Mouse (Mus musculus): ENCODE data around the gene Atp6v0d1. TPM values are rescaled to one million over a fixed set of nuclear protein-coding genes. Genes with fewer than 3 reads are reported as not detected.

The Atp6v0d1 gene
- polyA plus RNA-seq, 1 experiment from 2014 or later: 64.5 TPM

DNA sequence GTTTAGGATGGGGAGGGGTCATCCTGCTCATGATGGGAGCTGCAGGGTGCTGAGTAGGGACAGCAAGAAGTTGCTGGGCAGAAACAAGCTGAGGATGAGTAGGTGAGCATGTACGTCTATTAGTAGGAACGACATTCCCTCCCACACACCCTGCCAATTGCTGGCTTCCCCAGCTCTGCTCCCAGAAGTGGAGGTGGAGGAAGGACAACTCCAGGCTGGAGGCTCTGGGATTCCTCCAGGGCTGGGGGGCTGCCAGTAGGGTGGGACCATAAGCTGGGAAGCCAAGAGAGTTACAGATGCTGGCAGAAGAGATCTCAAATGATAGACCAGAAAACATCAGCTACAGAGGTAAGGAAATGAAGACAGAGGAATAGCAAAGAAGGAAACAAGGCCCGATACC, 29.3 kb downstream of the Atp6v0d1 start:
- H3K4me3 ChIP-seq (ENCODE audit: control insufficient read depth in 1 of 2, insufficient read depth in 1 of 2, low read depth in 1 of 2, low read length in 2 of 2): no peak overlapping the region
- WGBS: 78% methylated on average over 3 of the region's 3 CpGs
- H3K9me3 ChIP-seq (ENCODE audit: control insufficient read depth, low read length): no peaks in the 10 kb centered on the region
- peaks cover 46% of the 10 kb centered on the region for H3K36me3 ChIP-seq (ENCODE audit: control insufficient read depth, insufficient read depth, low read length)
- H3K9ac ChIP-seq (ENCODE audit: low read length): no peak overlapping the region
- H3K27ac ChIP-seq (replicated peaks in 1 of 2; ENCODE audit: control insufficient read depth in 1 of 2, insufficient read depth in 1 of 2, low read depth in 2 of 2, low read length in 2 of 2): no peak overlapping the region
- no peak overlapping the region for H3K4me2 ChIP-seq (ENCODE audit: low read length)
- H3K27me3 ChIP-seq (ENCODE audit: control insufficient read depth, insufficient read depth, low read length): no peaks in the 10 kb centered on the region
- H3K4me1 ChIP-seq (ENCODE audit: control insufficient read depth in 2 of 2, insufficient read depth in 2 of 2, low read length in 2 of 2): peaks cover 4 to 15% of the 10 kb centered on the region in 2 experiments; a peak in 3 of 4 replicates
- ATAC-seq (ENCODE audit: insufficient number of reproducible peaks, insufficient read depth, low FRiP score, low read depth): no peak

DNA sequence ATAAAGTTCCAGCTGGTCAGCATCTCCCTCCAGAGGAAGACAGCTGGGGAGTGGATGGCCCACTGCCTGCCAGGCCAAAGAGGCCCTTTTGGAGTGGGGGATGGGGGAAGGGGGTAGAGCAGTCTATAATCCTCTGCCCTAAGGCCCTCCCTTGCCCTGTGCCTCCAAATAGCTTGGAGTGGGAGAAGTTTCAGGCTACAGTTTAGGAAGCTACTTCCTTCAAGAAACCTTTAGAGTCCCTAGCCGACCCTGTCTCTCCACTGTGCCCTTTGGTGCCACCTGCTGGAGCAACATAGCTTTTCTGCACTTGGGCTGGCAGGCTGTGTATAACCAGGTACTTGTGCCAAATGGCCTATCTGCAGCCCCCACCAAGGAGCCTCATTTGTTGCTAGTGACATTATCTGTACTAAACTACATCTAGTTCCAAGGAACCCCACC, 31.9 kb downstream of the Atp6v0d1 start:
- H3K27me3 ChIP-seq (ENCODE audit: control insufficient read depth, insufficient read depth, low read length): no peaks in the 10 kb centered on the region
- peaks cover 56% of the 10 kb centered on the region for H3K36me3 ChIP-seq (ENCODE audit: control insufficient read depth, insufficient read depth, low read length)
- H3K4me1 ChIP-seq (ENCODE audit: control insufficient read depth in 2 of 2, insufficient read depth in 2 of 2, low read length in 2 of 2): peaks cover 4 to 15% of the 10 kb centered on the region in 2 experiments; a peak in 3 of 4 replicates
- no peak overlapping the region for H3K9ac ChIP-seq (ENCODE audit: low read length)
- H3K4me3 ChIP-seq (ENCODE audit: control insufficient read depth in 1 of 2, insufficient read depth in 1 of 2, low read depth in 1 of 2, low read length in 2 of 2): no peak overlapping the region
- no peak for ATAC-seq (ENCODE audit: insufficient number of reproducible peaks, insufficient read depth, low FRiP score, low read depth)
- H3K27ac ChIP-seq (replicated peaks in 1 of 2; ENCODE audit: control insufficient read depth in 1 of 2, insufficient read depth in 1 of 2, low read depth in 2 of 2, low read length in 2 of 2): peak overlapping the region; percentile 35 to 56; a peak in 3 of 4 replicates
- H3K4me2 ChIP-seq (ENCODE audit: low read length): no peak overlapping the region
- WGBS: 0% methylated on average over 1 of the region's 1 CpGs
- H3K9me3 ChIP-seq (ENCODE audit: control insufficient read depth, low read length): no peaks in the 10 kb centered on the region

DNA sequence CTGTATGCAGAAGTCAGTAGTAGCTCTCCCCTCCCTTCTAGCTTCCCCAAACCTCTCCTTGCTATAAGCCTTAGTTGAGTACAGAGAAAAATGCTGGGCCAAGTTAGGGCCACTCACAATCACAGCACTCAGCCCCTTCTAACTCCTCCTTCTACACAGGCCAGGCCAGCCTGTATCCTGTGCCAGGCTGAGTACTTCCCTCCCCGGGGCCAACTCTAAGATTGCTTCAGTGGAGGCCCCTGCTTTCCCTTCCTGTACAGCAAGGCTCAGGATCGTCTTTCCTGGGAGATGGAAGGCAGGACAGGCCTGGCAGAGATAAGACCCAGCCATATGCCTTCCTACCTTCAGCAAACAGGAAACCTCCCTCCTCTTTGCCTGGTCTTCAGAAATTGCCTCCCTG, 32.4 kb downstream of the Atp6v0d1 start:
- Histone ChIP-seq H3K36me3 (ENCODE audit: control insufficient read depth, insufficient read depth, low read length) (peaks cover 56% of the 10 kb centered on the region), H3K4me2 (ENCODE audit: low read length) (no peak overlapping the region), H3K4me1 (ENCODE audit: control insufficient read depth in 2 of 2, insufficient read depth in 2 of 2, low read length in 2 of 2) (peaks cover 4 to 15% of the 10 kb centered on the region in 2 experiments; a peak in 3 of 4 replicates), H3K27ac (replicated peaks in 1 of 2; ENCODE audit: control insufficient read depth in 1 of 2, insufficient read depth in 1 of 2, low read depth in 2 of 2, low read length in 2 of 2) (peak overlapping the region; percentile 35 to 56), H3K27me3 (ENCODE audit: control insufficient read depth, insufficient read depth, low read length) (no peaks in the 10 kb centered on the region), H3K9me3 (ENCODE audit: control insufficient read depth, low read length) (no peaks in the 10 kb centered on the region), H3K9ac (ENCODE audit: low read length) (no peak overlapping the region), H3K4me3 (ENCODE audit: control insufficient read depth in 1 of 2, insufficient read depth in 1 of 2, low read depth in 1 of 2, low read length in 2 of 2) (no peak overlapping the region)
- WGBS: 2% methylated on average over 2 of the region's 2 CpGs
- 0 out of 2 replicates have a peak, but pooled peaks have one; percentile 41 for ATAC-seq (ENCODE audit: insufficient number of reproducible peaks, insufficient read depth, low FRiP score, low read depth)

DNA sequence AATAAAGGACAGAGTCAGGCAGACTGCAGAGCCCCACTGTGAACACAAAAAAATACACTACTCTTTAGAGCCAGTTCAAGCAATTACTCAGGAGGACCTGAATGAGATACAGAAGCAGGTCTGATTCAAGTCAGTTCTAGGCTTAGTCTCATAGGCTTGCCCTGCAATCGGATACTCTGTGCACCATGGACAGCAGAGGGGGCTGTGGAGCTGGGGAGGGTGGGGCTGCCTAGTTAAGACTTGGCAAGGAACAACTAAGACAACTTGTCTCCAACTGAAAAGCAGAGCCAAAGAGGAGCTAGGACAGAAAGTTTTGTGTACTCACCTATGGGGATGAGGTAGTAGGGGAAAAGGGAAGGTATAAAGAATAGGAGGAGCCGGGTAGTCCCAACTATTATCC, 34.1 kb downstream of the Atp6v0d1 start:
- H3K9me3 ChIP-seq (ENCODE audit: control insufficient read depth, low read length): no peaks in the 10 kb centered on the region
- H3K27me3 ChIP-seq (ENCODE audit: control insufficient read depth, insufficient read depth, low read length): no peaks in the 10 kb centered on the region
- no peak overlapping the region for H3K4me3 ChIP-seq (ENCODE audit: control insufficient read depth in 1 of 2, insufficient read depth in 1 of 2, low read depth in 1 of 2, low read length in 2 of 2)
- peaks cover 4 to 15% of the 10 kb centered on the region in 2 experiments; a peak in 3 of 4 replicates for H3K4me1 ChIP-seq (ENCODE audit: control insufficient read depth in 2 of 2, insufficient read depth in 2 of 2, low read length in 2 of 2)
- H3K27ac ChIP-seq (replicated peaks in 1 of 2; ENCODE audit: control insufficient read depth in 1 of 2, insufficient read depth in 1 of 2, low read depth in 2 of 2, low read length in 2 of 2): no peak overlapping the region
- no peak for ATAC-seq (ENCODE audit: insufficient number of reproducible peaks, insufficient read depth, low FRiP score, low read depth)
- whole genome bisulfite sequencing: 75% methylated on average over 2 of the region's 2 CpGs
- no peak overlapping the region for H3K4me2 ChIP-seq (ENCODE audit: low read length)
- no peak overlapping the region for H3K9ac ChIP-seq (ENCODE audit: low read length)
- H3K36me3 ChIP-seq (ENCODE audit: control insufficient read depth, insufficient read depth, low read length): peaks cover 49% of the 10 kb centered on the region

DNA sequence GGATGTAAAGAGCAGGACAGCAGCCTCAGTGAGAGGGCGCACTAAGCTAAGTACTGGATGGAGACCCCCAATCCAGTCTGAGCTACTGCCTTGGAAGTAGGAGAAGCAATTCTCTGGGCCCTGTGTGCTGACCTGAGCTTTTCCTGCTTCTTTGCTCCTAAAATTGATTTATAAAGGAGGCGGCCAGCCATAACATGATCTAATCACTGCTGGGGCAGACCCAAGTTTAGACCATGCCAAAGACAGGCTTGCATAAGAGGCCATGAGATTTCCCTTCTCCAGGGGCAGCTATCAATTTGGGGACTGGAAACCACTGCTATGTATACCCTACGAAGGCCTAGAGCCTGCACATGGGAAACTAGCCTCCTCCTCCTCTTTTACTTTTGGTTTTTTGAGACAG, 36.6 kb downstream of the Atp6v0d1 start:
- no peaks in the 10 kb centered on the region for H3K9me3 ChIP-seq (ENCODE audit: control insufficient read depth, low read length)
- H3K4me1 ChIP-seq (ENCODE audit: control insufficient read depth in 2 of 2, insufficient read depth in 2 of 2, low read length in 2 of 2): peaks cover 4 to 11% of the 10 kb centered on the region in 2 experiments; a peak in 3 of 4 replicates
- H3K27me3 ChIP-seq (ENCODE audit: control insufficient read depth, insufficient read depth, low read length): no peaks in the 10 kb centered on the region
- 91% methylated on average over 3 of the region's 3 CpGs for WGBS
- peaks cover 53% of the 10 kb centered on the region for H3K36me3 ChIP-seq (ENCODE audit: control insufficient read depth, insufficient read depth, low read length)
- no peak for ATAC-seq (ENCODE audit: insufficient number of reproducible peaks, insufficient read depth, low FRiP score, low read depth)
- H3K27ac ChIP-seq (replicated peaks in 1 of 2; ENCODE audit: control insufficient read depth in 1 of 2, insufficient read depth in 1 of 2, low read depth in 2 of 2, low read length in 2 of 2): no peak overlapping the region
- no peak overlapping the region for H3K4me3 ChIP-seq (ENCODE audit: control insufficient read depth in 1 of 2, insufficient read depth in 1 of 2, low read depth in 1 of 2, low read length in 2 of 2)
- no peak overlapping the region for H3K4me2 ChIP-seq (ENCODE audit: low read length)
- no peak overlapping the region for H3K9ac ChIP-seq (ENCODE audit: low read length)

DNA sequence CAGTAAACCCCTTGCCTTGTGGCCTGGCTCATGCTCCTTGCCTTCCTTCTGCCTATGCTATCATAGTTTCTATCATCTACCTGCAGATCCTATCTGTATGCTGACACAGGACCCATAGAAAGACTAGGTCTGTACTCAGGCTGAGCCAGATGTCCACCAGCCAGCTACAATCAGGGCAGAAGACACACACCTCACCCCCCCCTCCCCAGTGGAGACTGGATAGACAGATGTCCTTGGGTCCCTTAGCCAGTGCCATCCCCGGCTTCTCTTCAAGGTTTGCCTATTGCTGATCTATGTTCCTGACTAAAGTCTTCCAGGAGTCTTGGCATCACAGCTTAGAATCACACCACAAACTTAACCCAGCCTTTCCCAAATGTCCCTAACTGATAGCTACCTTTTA, 37.6 kb downstream of the Atp6v0d1 start:
- Histone ChIP-seq H3K9ac (ENCODE audit: low read length) (no peak overlapping the region), H3K4me1 (ENCODE audit: control insufficient read depth in 2 of 2, insufficient read depth in 2 of 2, low read length in 2 of 2) (peaks cover 0 to 3% of the 10 kb centered on the region in 2 experiments; a peak in 3 of 4 replicates), H3K4me3 (ENCODE audit: control insufficient read depth in 1 of 2, insufficient read depth in 1 of 2, low read depth in 1 of 2, low read length in 2 of 2) (no peak overlapping the region), H3K36me3 (ENCODE audit: control insufficient read depth, insufficient read depth, low read length) (peaks cover 60% of the 10 kb centered on the region), H3K4me2 (ENCODE audit: low read length) (no peak overlapping the region), H3K27ac (replicated peaks in 1 of 2; ENCODE audit: control insufficient read depth in 1 of 2, insufficient read depth in 1 of 2, low read depth in 2 of 2, low read length in 2 of 2) (no peak overlapping the region), H3K27me3 (ENCODE audit: control insufficient read depth, insufficient read depth, low read length) (no peaks in the 10 kb centered on the region), H3K9me3 (ENCODE audit: control insufficient read depth, low read length) (no peaks in the 10 kb centered on the region)
- no peak for ATAC-seq (ENCODE audit: insufficient number of reproducible peaks, insufficient read depth, low FRiP score, low read depth)
- WGBS: 76% methylated on average over 1 of the region's 1 CpGs

DNA sequence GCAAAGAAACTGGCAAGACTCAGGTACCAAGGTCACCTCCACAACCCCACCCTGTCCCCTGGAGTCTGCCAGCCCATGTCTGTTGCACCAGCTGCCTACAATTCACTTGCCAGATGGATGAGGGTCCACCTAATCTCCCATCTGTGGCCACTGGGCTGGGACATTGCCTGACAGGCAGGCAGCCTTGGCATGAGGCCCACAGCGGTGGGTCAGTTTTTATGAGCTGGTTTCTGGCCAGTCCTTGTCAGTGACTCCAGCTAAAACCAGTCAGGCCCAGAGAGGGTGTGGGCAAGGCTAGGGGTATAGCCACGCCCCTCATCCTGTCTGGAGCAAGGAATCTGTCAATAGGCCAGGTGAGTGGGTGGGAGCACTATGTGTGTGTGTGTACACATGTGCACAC, 38.7 kb downstream of the Atp6v0d1 start:
- Histone ChIP-seq H3K4me2 (ENCODE audit: low read length) (no peak overlapping the region), H3K27ac (replicated peaks in 1 of 2; ENCODE audit: control insufficient read depth in 1 of 2, insufficient read depth in 1 of 2, low read depth in 2 of 2, low read length in 2 of 2) (no peak overlapping the region), H3K4me1 (ENCODE audit: control insufficient read depth in 2 of 2, insufficient read depth in 2 of 2, low read length in 2 of 2) (no peaks in the 10 kb centered on the region; a peak in 1 of 4 replicates), H3K9ac (ENCODE audit: low read length) (no peak overlapping the region), H3K36me3 (ENCODE audit: control insufficient read depth, insufficient read depth, low read length) (peaks cover 67% of the 10 kb centered on the region), H3K4me3 (ENCODE audit: control insufficient read depth in 1 of 2, insufficient read depth in 1 of 2, low read depth in 1 of 2, low read length in 2 of 2) (no peak overlapping the region), H3K27me3 (ENCODE audit: control insufficient read depth, insufficient read depth, low read length) (no peaks in the 10 kb centered on the region), H3K9me3 (ENCODE audit: control insufficient read depth, low read length) (no peaks in the 10 kb centered on the region)
- no peak for ATAC-seq (ENCODE audit: insufficient number of reproducible peaks, insufficient read depth, low FRiP score, low read depth)
- 70% methylated on average over 2 of the region's 2 CpGs for WGBS

DNA sequence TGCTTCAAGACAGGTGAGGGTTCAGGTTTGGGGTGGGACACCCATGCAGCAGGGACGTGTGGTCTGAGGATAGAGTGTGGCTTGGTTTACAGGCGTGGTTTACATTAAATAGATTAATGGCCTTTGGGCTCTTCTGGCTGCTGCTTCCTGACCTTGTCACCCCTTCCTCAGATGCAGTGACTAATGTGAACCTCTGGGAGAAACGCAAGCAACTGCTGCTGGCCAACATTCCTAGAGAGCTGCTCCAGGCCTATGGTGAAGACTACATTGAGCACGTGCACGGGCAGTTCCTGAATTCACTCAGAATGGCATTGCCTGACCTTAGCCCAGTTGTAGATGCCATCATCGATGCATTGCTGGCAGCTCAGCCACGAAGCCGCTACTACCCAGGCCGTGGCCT, 43.0 kb downstream of the Atp6v0d1 start:
- Histone ChIP-seq H3K9ac (ENCODE audit: low read length) (no peak overlapping the region), H3K27me3 (ENCODE audit: control insufficient read depth, insufficient read depth, low read length) (peaks cover 16% of the 10 kb centered on the region), H3K9me3 (ENCODE audit: control insufficient read depth, low read length) (no peaks in the 10 kb centered on the region), H3K27ac (replicated peaks in 1 of 2; ENCODE audit: control insufficient read depth in 1 of 2, insufficient read depth in 1 of 2, low read depth in 2 of 2, low read length in 2 of 2) (no peak overlapping the region), H3K36me3 (ENCODE audit: control insufficient read depth, insufficient read depth, low read length) (peaks cover 44% of the 10 kb centered on the region), H3K4me3 (ENCODE audit: control insufficient read depth in 1 of 2, insufficient read depth in 1 of 2, low read depth in 1 of 2, low read length in 2 of 2) (no peak overlapping the region), H3K4me2 (ENCODE audit: low read length) (no peak overlapping the region), H3K4me1 (ENCODE audit: control insufficient read depth in 2 of 2, insufficient read depth in 2 of 2, low read length in 2 of 2) (peaks cover 4 to 15% of the 10 kb centered on the region in 2 experiments; a peak in 3 of 4 replicates)
- ATAC-seq (ENCODE audit: insufficient number of reproducible peaks, insufficient read depth, low FRiP score, low read depth): no peak
- 76% methylated on average over 9 of the region's 9 CpGs for WGBS

All from heart, embryonic 14.5 days (tissue).